Mouse (Mus musculus): ENCODE data around the gene Sec61g.
"Not testable (repeated sequence)": the region's sequence is repeated elsewhere in the genome, so short reads cannot be mapped to it uniquely, and the experiment has no call there.

Gene Sec61g

DNA sequence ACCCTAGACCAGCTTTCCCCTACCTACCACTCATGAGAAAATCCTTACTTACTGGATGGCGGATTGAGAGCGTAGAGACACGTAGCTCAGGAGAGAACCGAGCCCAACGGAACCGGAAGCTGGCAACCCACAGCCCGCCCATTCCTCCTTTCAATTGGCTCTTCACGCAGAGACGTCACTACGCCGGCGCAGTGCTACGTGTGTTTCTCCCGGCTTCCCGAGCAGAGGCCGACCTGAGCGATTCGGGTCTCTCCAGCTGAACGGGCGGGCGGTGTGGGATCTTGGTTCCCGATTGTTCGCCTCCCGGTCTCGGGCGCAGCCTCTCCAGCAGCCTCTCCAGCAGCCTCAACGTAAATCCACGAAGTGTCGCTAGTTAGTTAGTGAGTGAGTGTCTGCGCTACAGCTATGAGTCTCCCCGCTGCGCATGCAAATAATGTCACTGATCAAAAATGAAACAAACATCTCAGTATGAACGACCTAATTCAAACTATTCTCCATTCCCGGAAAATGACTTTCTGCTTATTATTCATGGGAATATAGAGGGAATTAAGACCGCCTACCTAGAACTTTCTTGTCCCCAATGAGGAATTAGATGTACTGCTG lies at the start of gene Sec61g:
Sec61g (minus strand) TSS at position 433 of the 603 bp plus-strand sequence.
- DNase-seq (ENCODE audit: low spot score in 2 of 2) = peak; percentile 89 to 94

DNA sequence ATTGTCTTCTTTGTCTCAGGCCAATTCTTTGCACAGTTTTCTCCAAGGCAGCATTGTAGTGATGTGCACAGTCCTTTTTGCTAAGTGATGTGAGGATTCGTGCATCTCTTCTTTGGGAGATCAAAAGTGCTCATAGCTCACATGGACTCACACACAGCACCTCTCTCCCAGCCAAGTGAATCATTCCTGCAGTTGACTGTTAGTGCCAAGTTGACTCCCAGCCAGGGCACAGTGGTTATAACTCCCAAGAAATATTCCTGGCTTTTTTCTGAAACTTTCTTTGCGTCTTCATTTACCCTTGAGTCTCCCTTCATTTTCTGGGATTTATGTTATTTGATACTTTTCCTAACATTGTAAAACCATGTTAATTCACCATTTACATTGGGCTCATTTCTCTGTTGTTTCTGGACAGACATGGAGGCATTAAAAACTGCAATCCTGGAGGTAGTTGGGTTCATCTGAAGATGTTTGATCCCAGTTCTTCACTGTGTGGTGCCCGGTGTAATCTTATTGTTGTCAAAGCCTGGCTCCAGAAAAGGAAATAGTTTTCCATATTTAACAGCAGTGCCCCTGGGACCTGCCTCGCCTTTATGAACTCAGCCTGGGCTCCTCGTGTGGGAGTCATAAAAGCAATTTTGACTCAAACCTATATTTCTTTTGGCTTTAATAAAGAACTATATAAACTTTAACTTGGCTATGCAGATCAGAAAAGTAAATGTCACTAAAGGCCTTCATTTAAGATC lies 38.3 kb upstream of the Sec61g start:
- DNase-seq (ENCODE audit: low spot score in 2 of 2) = no peak

DNA sequence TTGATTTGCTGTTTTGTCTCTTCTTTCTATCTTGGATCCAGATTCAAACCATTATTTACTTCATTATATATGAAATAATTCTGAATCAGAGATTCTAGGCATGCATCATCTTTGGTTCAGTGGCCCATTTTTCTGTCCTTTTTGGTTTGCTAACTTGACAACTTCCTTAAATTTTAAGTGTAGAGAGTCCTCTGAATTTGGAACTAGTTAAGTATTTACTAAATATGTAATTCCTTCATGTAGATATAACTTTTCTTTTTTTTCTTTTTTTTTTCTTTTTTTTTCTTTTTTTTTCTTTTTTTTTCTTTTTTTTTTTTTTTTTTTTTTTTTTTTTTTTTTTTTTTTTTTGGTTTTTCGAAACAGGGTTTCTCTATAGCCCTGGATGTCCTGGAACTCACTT lies 29.1 kb upstream of the Sec61g start:
- DNase-seq (ENCODE audit: low spot score in 2 of 2) = no peak

DNA sequence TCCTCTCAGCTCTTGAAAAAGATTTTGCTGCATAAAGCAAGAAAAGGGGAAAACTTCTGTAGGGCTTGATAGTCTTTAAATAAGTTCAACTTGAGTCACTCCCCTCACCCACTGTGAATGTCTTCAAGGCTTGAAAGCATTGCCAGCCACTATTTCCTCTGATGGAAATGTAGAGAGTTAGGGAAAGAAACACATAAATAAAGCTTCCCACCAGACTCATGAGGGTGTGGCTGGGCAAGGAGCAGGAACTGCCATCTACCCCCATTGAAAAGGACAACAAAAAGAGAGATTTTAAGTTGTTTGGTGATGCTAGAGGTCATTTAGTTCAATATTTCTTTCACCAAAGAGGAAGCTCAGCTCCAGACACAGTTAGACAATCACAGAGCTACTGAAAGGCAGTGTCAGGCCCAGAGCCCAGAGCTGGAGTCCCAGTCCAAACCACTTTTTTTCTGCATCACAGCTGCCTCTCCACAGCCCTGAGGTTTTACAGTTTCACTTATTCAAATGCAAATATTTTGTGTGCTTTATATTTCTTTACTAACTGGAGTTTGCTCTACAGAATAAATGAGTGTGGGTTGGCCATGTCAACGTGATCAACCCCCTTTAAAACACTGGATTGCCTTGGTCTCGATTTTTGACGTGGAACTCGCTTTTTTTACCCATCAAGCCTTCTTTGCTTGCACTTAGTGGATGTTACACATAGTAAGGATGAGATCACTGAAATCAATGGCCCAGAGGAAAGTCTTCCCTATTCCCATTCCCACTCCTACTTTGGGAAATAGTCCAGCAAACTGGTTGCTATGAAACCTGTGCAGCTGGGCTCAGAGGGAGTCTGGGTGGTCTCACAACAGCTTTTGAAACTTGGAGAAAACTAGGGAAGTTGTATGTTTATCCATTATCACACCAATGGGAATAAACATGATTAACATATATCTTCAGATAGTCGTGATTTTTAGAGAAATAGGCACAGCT lies 26.6 kb upstream of the Sec61g start:
- no peak for DNase-seq (ENCODE audit: low spot score in 2 of 2)

- DNase-seq (ENCODE audit: low spot score in 2 of 2) = no peak
Observed at GRCm38 (mm10) chr11:16532877-16533276, 24.6 kb upstream of the Sec61g start.

GRCm38 (mm10) chr11:16528909-16529308 lies 20.6 kb upstream of the Sec61g start:
- no peak for DNase-seq (ENCODE audit: low spot score in 2 of 2)

- DNase-seq (ENCODE audit: low spot score in 2 of 2) = no peak
Observed at GRCm38 (mm10) chr11:16528391-16528790, 20.1 kb upstream of the Sec61g start.

- DNase-seq (ENCODE audit: low spot score in 2 of 2) = no peak
Observed at GRCm38 (mm10) chr11:16527743-16528142, 19.5 kb upstream of the Sec61g start.

DNA sequence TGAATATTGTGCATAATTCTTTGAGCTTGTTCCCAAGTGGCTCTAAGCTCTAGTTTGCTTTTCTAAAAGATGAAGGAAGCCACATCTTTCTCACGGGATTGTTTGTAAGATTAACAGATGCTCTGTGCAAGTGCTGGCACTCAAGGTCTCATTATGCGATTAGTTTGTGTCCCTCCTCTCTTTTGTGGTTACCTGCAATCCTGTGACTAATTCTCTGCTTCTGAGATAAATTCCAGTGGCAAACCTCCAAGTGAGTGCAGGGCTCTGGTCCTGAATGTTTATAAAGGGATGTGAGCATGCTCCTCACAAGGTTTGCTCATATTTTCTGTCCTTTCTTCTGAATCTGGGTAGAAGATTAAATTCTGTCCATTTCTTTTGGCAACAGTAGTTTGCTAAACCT lies 18.2 kb upstream of the Sec61g start:
- DNase-seq (ENCODE audit: low spot score in 2 of 2) = no peak

DNA sequence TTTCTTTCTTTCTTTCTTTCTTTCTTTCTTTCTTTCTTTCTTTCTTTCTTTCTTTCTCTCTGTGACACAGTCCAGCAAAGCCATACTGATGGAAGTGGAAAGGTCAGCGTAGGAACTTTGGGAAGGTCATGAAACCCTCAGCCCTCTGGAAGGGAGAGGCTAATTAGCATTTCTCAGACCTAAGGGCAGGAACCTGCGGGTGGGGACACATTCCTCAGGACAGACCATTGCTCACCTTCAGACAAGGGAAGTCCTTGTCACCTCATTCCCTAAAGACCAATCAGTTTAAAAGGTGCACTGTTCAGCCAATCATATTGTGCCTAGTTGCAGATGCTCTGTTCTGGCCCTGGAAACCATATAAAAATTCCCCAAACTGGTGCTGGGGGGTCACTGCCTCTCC lies 17.4 kb upstream of the Sec61g start:
- no peak for DNase-seq (ENCODE audit: low spot score in 2 of 2)

GRCm38 (mm10) chr11:16524917-16525640 lies 16.8 kb upstream of the Sec61g start:
- DNase-seq (ENCODE audit: low spot score in 2 of 2) = no peak

GRCm38 (mm10) chr11:16515081-16515480 lies 6.8 kb upstream of the Sec61g start:
- DNase-seq (ENCODE audit: low spot score in 2 of 2) = not testable (repeated sequence)

- not testable (repeated sequence) for DNase-seq (ENCODE audit: low spot score in 2 of 2)
Observed at GRCm38 (mm10) chr11:16514221-16514620, 5.9 kb upstream of the Sec61g start.

DNA sequence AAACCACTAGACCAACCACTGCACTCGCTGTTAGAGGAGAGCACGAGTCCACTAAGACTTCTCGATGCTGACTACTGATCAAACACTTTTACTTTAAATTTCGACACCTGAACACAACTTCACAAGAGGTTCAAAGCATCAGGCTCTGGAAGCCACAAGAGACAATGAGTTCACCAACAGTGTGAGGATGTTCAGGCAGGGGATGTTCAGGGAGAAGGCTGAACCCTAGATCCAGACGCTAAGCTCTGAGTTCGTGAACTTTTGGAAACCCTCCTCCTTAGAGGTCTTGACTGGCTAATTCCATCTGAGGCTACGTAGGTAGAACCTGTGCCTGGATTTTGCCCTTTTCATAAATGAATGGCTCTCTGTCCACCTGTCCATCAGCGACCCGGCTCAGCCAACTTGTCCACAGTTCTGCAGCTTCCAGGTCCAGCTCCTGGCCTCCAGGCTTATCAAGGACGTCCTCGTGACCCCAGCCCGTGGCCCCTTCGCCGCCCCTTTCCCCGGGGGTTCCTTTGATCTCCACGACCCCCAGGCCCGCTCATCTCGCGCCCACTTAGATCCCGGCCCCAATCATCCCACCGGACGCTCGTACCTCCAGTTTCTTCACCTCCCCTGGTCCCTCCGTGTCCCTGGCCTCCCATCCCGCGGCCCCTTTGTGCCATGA lies 766 bp downstream of the Sec61g start:
- no peak for DNase-seq (ENCODE audit: low spot score in 2 of 2)

DNA sequence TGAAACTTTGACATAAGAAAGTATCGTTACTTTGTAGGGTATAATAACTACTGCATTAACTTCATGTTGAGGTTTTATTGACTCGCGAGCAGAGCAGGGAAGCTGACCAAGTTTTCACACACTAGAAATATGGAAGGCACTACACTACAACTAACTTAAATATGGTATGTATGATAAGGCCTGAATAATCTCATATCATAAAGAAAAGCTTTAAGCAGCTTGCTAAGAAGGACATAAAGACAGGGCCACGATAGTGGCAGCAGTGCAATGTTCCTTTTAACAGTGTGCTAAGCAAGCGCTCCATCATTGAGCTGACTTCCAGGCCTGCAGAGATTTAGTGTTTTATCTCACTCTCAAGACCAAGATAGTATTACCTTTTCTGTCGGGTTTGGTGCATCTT lies 2.3 kb downstream of the Sec61g start:
- no peak for DNase-seq (ENCODE audit: low spot score in 2 of 2)

DNA sequence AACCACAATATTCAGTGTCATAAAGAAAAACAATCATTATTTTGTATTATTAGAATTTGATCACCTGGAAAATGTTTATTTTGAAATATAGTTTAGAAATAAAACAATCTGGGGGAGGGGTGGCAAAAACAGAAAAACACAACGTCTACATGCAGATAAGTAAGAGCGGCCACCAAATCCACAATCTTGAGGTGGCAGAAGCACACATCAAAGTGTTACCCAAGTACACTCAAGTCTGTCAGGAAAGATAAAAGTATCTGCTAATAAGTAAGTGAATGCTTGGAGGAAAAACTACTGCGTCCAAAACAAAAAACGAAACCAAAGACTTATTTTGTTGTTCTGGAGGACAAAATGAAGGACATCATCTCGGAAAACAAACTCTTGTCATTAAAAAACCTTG lies 5.1 kb downstream of the Sec61g start:
- no peak for DNase-seq (ENCODE audit: low spot score in 2 of 2)

DNA sequence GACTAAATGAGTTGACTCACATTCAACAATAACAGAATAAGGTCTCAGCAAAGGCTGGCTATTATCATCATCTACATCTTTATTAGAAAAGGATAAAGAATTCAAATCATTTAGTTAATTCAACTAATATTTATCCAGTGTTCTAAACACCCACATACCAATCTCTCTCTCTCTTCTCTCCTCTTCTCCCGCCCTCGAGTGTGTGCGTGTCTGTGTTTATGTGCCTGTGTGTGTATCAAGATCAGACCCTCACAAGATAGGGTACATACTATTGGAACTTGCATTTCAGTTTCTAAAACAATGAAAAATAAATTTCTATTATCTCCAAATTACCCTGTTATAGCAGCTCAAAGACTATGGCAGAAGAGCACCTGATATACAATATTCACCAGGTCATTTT lies 5.5 kb downstream of the Sec61g start:
- no peak for DNase-seq (ENCODE audit: low spot score in 2 of 2)

DNA sequence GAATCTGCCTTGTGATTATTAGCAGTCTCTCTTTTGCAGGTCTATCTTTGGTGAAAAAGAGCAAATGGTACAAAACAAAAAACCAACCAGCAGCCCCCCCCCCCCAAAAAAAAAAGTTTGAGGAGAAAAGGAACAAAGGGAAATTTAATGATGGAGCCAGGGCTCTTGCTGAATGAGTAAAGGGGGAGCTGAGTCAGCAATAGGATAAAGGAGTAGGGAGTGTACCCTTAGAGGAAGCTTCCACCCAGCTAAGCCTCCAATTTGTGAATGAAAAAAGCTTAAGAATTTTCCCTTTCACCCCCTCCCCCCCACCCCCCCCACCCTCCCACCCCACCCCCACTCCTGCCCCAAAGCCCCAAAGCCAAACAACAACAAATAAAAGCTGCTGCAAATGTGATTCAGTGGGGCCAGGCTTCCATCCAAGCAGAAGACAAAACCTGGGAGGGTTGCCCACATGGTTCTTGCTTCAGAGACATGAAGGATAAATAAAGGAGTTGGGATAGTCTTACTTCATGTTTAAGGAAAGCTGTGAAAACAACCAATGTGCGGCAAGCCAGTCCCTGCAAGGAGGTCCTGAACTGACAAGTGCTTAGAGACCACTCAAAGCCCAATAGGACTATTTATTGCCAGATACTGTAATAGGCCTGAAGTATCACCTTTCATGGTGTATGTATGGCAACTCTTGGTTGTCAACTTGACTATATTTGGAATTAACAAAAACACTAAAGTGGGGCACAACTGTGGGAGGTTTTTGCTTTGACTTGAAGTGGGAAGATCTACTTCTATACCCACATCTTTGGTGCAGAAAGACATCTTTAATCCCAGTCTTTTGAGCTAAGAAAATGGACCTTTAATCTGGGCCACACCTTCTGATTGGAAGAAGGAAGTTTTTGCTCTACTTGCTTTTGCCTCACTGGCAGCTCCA lies 9.3 kb downstream of the Sec61g start:
- DNase-seq (ENCODE audit: low spot score in 2 of 2) = no peak
